Mouse (Mus musculus): ENCODE measurements around the gene Hfe2. TPM values are rescaled to one million over a fixed set of nuclear protein-coding genes. Genes with fewer than 3 reads are reported as not detected.

Gene Hfe2
- polyA plus RNA-seq, 1 experiment = 0.60 TPM

DNA sequence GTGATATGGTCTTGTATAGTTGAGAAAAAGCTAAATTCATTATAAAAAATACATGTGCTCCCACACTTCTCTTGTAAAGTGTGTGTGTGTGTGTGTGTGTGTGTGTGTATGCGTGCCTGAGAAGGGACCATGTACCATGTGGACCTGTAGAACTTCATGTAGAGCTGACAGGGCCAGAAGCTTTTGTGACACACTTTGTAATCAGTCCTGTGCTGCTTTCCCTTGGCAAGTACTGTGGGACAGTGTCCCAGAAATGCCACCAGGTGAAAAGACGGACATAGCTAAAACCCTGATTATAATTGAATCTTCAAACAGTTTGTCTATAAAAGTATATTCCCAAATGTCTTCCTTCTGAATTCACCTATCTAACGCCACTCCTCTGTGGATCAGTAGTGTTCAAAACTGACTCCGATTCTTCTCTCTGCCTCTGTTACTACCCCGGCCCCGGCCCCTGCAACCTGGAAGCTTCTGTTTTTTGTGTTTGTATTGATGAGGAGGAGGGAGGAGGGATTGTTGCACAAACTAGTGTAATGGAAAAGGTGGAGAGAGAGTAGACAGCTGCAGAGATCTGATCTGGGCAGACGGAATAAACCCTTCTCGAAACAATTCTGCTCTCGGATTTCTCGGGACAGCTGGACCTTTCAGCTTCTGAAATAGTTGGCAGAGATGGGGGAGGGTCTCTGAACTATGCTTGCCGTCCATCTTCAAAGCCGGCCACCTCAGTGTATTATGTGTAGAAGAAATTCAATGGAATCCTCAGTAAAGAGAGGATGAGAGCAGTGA is 753 bp upstream of the Hfe2 start:
- DNase-seq (ENCODE audit: extremely low spot score in 1 of 2, low spot score in 1 of 2) = no peak

GRCm38 (mm10) chr3:96526013-96526762 is 1.2 kb downstream of the Hfe2 start:
- no peak for DNase-seq (ENCODE audit: extremely low spot score in 1 of 2, low spot score in 1 of 2)

- no peak for DNase-seq (ENCODE audit: extremely low spot score in 1 of 2, low spot score in 1 of 2)
Observed at GRCm38 (mm10) chr3:96526864-96527542, 2.0 kb downstream of the Hfe2 start.

DNA sequence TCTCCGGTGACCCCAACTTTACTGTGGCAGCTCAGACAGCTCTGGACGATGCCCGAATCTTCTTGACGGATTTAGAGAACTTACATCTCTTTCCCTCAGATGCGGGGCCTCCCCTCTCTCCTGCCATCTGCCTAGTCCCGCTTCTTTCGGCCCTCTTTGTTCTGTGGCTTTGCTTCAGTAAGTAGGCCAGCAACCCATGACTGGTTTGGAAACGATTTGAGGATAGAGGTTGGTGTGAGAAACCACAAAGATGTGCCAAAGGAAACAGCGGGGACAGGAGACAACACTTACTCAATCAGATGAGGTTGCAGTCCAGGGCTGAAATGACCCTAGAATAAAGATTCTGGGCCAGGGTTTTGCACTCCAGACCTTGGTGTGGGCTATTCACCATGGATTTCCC is 3.5 kb downstream of the Hfe2 start:
- no peak for DNase-seq (ENCODE audit: extremely low spot score in 1 of 2, low spot score in 1 of 2)

DNA sequence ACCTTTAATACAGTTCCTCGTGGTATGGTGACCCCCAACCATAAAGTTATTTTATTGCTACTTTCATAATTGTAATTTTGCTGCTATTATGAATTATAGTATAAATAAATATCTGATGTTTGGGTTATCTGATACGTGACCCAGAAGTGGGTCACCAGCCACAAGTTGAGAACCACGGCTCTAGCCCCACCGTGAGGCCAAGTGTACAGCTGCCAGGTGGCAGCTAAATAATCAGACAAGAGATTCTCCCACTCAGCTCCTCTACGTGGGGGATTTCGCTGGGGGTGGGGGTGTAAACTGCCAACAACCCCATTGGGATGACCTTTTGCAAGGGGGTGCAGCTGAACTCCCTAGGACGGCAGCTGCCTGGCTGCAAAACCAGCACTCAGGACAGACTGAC is 7.1 kb downstream of the Hfe2 start:
- no peak for DNase-seq (ENCODE audit: extremely low spot score in 1 of 2, low spot score in 1 of 2)

DNA sequence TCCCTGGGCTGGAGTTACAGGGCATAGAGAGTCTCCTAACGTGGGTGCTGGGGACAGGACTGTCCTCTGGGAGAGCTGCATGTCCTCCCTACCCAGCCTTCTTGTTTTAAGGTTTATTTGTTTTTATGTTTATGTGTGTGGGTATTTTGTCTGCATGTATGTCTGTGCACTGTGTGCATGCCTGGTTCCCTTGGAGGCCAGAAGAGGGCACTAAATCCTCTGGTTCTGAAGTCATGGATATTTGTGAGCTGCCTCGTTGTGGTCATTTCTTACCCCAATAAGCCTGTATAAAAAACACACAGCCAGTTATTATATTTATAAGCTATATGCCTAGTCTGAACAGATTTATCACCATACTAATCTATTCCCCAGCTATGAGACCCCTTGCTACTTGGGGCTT is 9.3 kb downstream of the Hfe2 start:
- DNase-seq (ENCODE audit: extremely low spot score in 1 of 2, low spot score in 1 of 2) = no peak

DNA sequence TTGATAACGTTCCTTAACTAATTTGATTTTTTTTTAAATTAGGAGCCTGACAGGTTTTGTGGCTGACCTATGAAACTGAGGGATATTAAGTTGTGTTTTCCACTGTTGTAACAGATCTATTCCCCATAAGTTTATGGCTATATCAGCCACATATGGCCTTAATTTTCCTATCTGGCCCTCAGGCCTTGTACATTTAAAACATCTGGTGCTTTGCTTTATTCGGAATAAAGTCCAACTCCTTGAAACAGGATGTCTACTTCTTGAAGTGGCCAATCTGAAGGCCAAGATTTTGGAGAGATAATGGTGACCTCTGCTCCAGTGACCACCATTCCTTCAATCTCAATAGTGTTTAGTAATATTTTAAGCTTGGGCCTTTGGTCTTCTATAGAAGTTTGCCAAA is 14.3 kb downstream of the Hfe2 start:
- DNase-seq (ENCODE audit: extremely low spot score in 1 of 2, low spot score in 1 of 2) = no peak

- DNase-seq (ENCODE audit: extremely low spot score in 1 of 2, low spot score in 1 of 2) = no peak
Observed at GRCm38 (mm10) chr3:96540740-96541139, 15.8 kb downstream of the Hfe2 start.

DNA sequence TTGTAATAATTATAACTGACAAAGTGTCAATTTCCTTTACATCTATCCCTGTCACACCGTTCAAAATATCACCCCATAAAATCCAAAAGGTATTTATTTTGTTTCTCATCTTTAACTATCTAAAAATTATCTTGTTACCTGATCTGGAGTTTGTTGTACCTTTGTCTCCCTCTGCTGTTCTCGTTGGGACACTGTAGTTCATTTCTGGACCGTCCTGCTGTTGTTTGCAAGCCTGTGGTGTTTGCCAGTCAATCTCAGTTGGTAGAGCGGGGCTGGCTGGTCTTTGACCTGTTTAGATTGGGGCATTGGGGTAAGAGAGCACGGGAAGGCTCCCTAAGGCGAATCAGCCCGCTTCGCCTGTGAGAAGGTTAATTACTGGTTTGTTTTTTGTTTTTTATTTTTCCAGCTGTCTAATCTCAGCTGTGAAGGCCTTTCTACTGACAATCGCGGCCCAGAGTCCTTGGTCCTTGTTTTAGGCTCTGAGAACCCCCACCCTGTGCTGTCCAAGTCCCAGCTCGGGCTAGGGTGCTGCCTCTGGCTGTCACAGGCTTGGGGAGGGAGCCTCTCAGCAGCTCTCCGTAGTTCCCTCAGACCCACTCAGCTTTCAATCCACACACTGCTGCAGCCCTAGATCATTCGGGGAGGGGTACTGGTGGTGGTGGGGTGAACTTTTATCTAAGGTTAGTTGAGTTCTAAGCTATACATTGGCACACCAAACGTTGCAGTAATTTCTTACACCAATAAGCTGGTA is 16.5 kb downstream of the Hfe2 start:
- peak in 1 of 2 experiments; percentile 39 for DNase-seq (ENCODE audit: extremely low spot score in 1 of 2, low spot score in 1 of 2)

DNA sequence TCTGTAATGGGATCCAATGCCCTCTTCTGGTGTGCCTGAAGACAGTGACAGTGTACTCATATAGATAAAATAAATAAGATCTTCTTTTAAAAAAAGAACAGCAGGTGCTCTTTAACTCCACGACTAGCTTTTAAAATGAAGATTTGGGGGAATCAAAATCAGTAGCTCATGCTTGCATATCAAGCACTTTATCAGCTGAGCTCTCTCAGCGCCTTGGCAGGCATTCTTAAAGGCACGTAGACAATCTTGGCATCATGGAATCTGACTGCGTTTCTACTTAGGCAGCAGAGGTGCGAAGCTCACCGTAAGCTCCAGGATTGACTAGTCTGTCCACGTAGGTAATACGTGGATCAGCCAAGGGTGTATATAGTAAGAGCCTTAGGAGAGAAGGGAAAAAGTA is 17.6 kb downstream of the Hfe2 start:
- DNase-seq (ENCODE audit: extremely low spot score in 1 of 2, low spot score in 1 of 2) = no peak

- DNase-seq (ENCODE audit: extremely low spot score in 1 of 2, low spot score in 1 of 2) = peak; percentile 51 to 72
Observed at GRCm38 (mm10) chr3:96543345-96543744, 18.4 kb downstream of the Hfe2 start.

- peak in 1 of 2 experiments; percentile 39 for DNase-seq (ENCODE audit: extremely low spot score in 1 of 2, low spot score in 1 of 2)
Observed at GRCm38 (mm10) chr3:96545565-96545964, 20.6 kb downstream of the Hfe2 start.

- no peak for DNase-seq (ENCODE audit: extremely low spot score in 1 of 2, low spot score in 1 of 2)
Observed at GRCm38 (mm10) chr3:96546880-96547279, 21.9 kb downstream of the Hfe2 start.

DNA sequence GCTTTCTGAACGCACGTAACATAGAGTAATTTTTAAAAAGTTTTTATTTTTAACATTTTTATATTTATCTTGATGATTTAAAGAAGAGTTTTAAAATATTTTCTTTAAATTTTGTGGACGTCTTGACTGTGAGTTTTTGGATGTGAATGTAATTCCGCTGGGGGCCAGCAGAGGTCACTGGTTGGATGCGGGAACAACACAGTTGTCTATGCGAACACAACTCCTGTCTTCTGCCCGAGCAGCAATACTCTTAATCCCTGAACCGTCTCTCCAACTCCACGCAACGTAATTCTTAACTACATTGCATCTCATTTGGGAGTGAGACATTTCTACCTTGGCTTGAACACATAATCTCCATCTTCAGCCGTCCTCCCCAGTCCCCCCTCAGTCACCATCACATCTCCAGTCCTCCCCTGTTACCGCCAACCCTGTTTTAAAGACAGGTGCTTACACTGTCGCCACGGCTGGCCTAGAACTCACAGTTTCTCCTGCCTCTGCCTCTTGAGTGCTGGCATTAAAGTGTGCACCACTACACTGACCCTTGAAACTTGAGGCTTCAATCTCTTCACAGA is 22.5 kb downstream of the Hfe2 start:
- DNase-seq (ENCODE audit: extremely low spot score in 1 of 2, low spot score in 1 of 2) = peak in 1 of 2 experiments; percentile 89

- no peak for DNase-seq (ENCODE audit: extremely low spot score in 1 of 2, low spot score in 1 of 2)
Observed at GRCm38 (mm10) chr3:96548824-96549223, 23.9 kb downstream of the Hfe2 start.

DNA sequence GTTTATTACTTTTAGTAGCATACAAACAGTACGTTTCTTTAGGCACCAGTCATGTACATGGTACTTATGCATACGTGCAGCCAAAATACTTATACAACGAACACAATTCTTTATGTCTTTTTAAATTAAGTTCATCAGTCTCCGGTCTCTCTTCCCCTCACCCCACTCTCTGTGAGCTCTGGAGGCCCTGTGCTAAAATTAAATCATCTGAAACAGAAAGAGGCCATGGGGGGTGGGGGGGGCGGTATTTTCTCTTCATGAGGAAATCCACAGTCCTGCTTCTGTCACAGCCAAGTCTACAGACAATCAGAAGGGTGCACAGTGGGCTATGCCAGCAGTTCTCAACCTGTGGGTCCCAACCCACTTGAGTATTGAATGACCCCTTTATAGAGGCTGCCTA is 24.4 kb downstream of the Hfe2 start:
- DNase-seq (ENCODE audit: extremely low spot score in 1 of 2, low spot score in 1 of 2) = no peak

- peak in 1 of 2 experiments; percentile 72 for DNase-seq (ENCODE audit: extremely low spot score in 1 of 2, low spot score in 1 of 2)
Observed at GRCm38 (mm10) chr3:96551203-96551602, 26.2 kb downstream of the Hfe2 start.

GRCm38 (mm10) chr3:96551890-96552289 is 26.9 kb downstream of the Hfe2 start:
- no peak for DNase-seq (ENCODE audit: extremely low spot score in 1 of 2, low spot score in 1 of 2)

DNA sequence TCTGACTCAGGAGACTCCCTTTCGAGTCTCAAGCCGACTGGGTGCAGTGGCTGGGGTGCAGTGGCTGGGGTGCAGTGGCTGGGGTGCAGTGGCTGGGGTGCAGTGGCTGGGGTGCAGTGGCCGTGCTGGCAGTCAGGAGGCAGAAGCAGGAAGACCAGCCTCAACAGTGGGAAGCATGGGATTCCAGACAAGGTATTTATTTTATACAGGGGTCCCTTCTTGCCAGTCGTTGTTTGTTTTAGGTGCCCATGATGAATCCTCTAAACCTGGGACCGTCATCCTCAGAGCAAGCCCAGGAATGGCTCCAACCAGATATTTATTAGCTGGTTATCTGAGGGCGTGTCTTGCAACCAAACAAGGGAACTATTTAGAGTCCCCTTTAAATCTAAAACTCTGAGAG is 28.6 kb downstream of the Hfe2 start:
- no peak for DNase-seq (ENCODE audit: extremely low spot score in 1 of 2, low spot score in 1 of 2)

GRCm38 (mm10) chr3:96554251-96554650 is 29.3 kb downstream of the Hfe2 start:
- DNase-seq (ENCODE audit: extremely low spot score in 1 of 2, low spot score in 1 of 2) = no peak

All from frontal cortex, adult 2 months (tissue).